Mouse (Mus musculus): ENCODE measurements around the gene Ikzf1. TPM values are rescaled to one million over a fixed set of nuclear protein-coding genes. Genes with fewer than 3 reads are reported as not detected.

Gene Ikzf1
- total RNA-seq, 1 experiment = 0.49 TPM

- in situ Hi-C loops (cut with MboI; ENCODE audit: low sequenced_read_pairs in 2 of 2, unreplicated experiment in 2 of 2) = no loop called here
- no peaks in the 10 kb centered on the region for H3K36me3 ChIP-seq (ENCODE audit: control insufficient read depth, insufficient read depth, low read length, poor library complexity, severe bottlenecking)
- DNase-seq (ENCODE audit: low read depth, low spot score) = no peak
- H3K9me3 ChIP-seq (ENCODE audit: control insufficient read depth, insufficient read depth, low read depth, low read length) = no peaks in the 10 kb centered on the region
- H3K9ac ChIP-seq (ENCODE audit: insufficient read depth, low read depth, low read length, poor library complexity, severe bottlenecking) = no peak overlapping the region
- no peaks in the 10 kb centered on the region; a peak in 1 of 4 replicates for H3K4me1 ChIP-seq (ENCODE audit: control insufficient read depth in 2 of 2, insufficient read depth in 2 of 2, low read length in 2 of 2, poor library complexity in 1 of 2)
- no peak for TF ChIP-seq HCFC1 (IDR thresholded peaks at IDR 0.05; ENCODE audit: borderline replicate concordance, insufficient read depth, low read length)
- TF ChIP-seq MAFK (IDR thresholded peaks at IDR 0.05; ENCODE audit: insufficient read depth, low read depth, low read length) = no peak
- TF ChIP-seq CHD2 (IDR thresholded peaks at IDR 0.05; ENCODE audit: low read depth, low read length) = no peak
- no peak for TF ChIP-seq ZNF384 (IDR thresholded peaks at IDR 0.05; ENCODE audit: low read depth, low read length)
- no peak for TF ChIP-seq ZC3H11A (IDR thresholded peaks at IDR 0.05; ENCODE audit: borderline replicate concordance, low read depth, low read length)
- no peak overlapping the region for H3K27ac ChIP-seq (ENCODE audit: insufficient read depth, low read depth, low read length, poor library complexity, severe bottlenecking)
- no peak overlapping the region for H3K4me3 ChIP-seq (ENCODE audit: insufficient read depth in 1 of 2, low read depth in 1 of 2, low read length in 2 of 2, poor library complexity in 1 of 2, severe bottlenecking in 1 of 2)
These were observed 6.0 kb downstream of the Ikzf1 start for GRCm38 (mm10) chr11:11690845-11691196.

DNA sequence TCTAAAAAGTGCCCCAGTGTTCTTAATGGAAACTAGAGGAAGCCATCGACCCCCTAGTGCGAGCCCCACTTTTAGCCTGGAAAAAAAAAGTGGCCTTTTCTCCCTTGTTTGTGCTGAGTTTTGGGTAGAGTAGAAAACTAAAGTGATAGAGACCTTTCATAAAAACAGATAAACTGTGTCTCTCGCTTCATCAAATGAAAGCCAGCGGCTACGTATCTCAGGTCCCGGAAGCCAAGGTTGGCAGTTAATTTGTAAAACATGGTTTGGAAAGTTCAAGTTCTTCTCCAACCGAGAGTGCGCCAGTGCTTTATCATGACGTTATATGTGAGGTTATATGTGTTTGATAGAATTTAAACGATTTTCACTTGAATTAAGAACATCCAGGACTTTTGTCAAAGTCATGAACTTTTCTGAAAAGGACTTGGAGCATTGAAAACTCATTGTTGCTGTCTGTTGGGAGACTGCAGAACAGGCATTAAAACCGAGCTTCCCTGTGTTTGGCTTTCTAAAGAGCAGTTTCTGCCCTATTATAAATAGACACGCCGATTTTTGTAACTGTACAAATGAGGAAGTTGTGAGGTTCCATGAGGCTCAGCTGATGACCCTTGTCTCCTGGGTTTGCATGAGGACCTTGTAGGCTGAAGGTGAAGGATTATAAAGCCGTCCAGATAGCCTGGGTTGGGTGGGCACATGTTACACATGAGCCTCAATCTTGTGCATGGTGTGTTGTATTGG, 6.7 kb downstream of the Ikzf1 start:
- TF ChIP-seq CHD2 (IDR thresholded peaks at IDR 0.05; ENCODE audit: low read depth, low read length) = no peak
- no peak for TF ChIP-seq ZNF384 (IDR thresholded peaks at IDR 0.05; ENCODE audit: low read depth, low read length)
- TF ChIP-seq HCFC1 (IDR thresholded peaks at IDR 0.05; ENCODE audit: borderline replicate concordance, insufficient read depth, low read length) = no peak
- TF ChIP-seq ZC3H11A (IDR thresholded peaks at IDR 0.05; ENCODE audit: borderline replicate concordance, low read depth, low read length) = no peak
- no peak for TF ChIP-seq MAFK (IDR thresholded peaks at IDR 0.05; ENCODE audit: insufficient read depth, low read depth, low read length)
- no peak overlapping the region for H3K4me3 ChIP-seq (ENCODE audit: insufficient read depth in 1 of 2, low read depth in 1 of 2, low read length in 2 of 2, poor library complexity in 1 of 2, severe bottlenecking in 1 of 2)
- no peak overlapping the region for H3K27ac ChIP-seq (ENCODE audit: insufficient read depth, low read depth, low read length, poor library complexity, severe bottlenecking)
- H3K9ac ChIP-seq (ENCODE audit: insufficient read depth, low read depth, low read length, poor library complexity, severe bottlenecking) = no peak overlapping the region
- no peaks in the 10 kb centered on the region for H3K9me3 ChIP-seq (ENCODE audit: control insufficient read depth, insufficient read depth, low read depth, low read length)
- no peaks in the 10 kb centered on the region; a peak in 1 of 4 replicates for H3K4me1 ChIP-seq (ENCODE audit: control insufficient read depth in 2 of 2, insufficient read depth in 2 of 2, low read length in 2 of 2, poor library complexity in 1 of 2)
- H3K36me3 ChIP-seq (ENCODE audit: control insufficient read depth, insufficient read depth, low read length, poor library complexity, severe bottlenecking) = no peaks in the 10 kb centered on the region
- no peak for DNase-seq (ENCODE audit: low read depth, low spot score)
- in situ Hi-C loops (cut with MboI; ENCODE audit: low sequenced_read_pairs in 2 of 2, unreplicated experiment in 2 of 2) = no loop called here

- Histone ChIP-seq H3K4me3 (ENCODE audit: insufficient read depth in 1 of 2, low read depth in 1 of 2, low read length in 2 of 2, poor library complexity in 1 of 2, severe bottlenecking in 1 of 2) (no peak overlapping the region), H3K27ac (ENCODE audit: insufficient read depth, low read depth, low read length, poor library complexity, severe bottlenecking) (no peak overlapping the region), H3K9ac (ENCODE audit: insufficient read depth, low read depth, low read length, poor library complexity, severe bottlenecking) (no peak overlapping the region), H3K9me3 (ENCODE audit: control insufficient read depth, insufficient read depth, low read depth, low read length) (no peaks in the 10 kb centered on the region), H3K36me3 (ENCODE audit: control insufficient read depth, insufficient read depth, low read length, poor library complexity, severe bottlenecking) (no peaks in the 10 kb centered on the region), H3K4me1 (ENCODE audit: control insufficient read depth in 2 of 2, insufficient read depth in 2 of 2, low read length in 2 of 2, poor library complexity in 1 of 2) (no peaks in the 10 kb centered on the region)
- TF ChIP-seq ZNF384 (IDR thresholded peaks at IDR 0.05; ENCODE audit: low read depth, low read length) = no peak
- TF ChIP-seq MAFK (IDR thresholded peaks at IDR 0.05; ENCODE audit: insufficient read depth, low read depth, low read length) = no peak
- in situ Hi-C loops (cut with MboI; ENCODE audit: low sequenced_read_pairs in 2 of 2, unreplicated experiment in 2 of 2) = no loop called here
- no peak for DNase-seq (ENCODE audit: low read depth, low spot score)
These were observed 7.9 kb downstream of the Ikzf1 start for GRCm38 (mm10) chr11:11692558-11693166.

DNA sequence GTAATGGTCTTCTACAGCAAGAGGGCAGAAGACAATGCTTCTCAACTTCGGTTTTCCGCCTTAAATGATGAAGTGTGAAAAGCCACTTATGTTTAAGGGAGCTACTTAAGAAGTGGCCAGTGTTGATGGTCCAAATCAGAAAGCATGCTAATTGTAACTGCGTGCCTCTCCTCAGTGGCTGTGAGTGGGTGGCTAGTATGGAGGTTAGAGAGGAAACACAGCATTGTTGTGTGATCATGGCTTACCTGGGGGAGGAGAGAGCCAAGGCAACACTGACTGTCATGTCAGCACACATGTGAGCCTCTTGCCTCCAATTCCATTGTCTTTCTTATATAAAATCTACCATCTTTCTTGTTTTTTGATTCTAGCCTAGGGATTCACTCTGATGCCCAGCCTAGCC, 8.6 kb downstream of the Ikzf1 start:
- in situ Hi-C loops (cut with MboI; ENCODE audit: low sequenced_read_pairs in 2 of 2, unreplicated experiment in 2 of 2) = no loop called here

More for the DNA sequence above, 8.6 kb downstream of the Ikzf1 start:
- Histone ChIP-seq H3K36me3 (ENCODE audit: control insufficient read depth, insufficient read depth, low read length, poor library complexity, severe bottlenecking) (no peaks in the 10 kb centered on the region), H3K4me3 (ENCODE audit: insufficient read depth in 1 of 2, low read depth in 1 of 2, low read length in 2 of 2, poor library complexity in 1 of 2, severe bottlenecking in 1 of 2) (no peak overlapping the region), H3K27ac (ENCODE audit: insufficient read depth, low read depth, low read length, poor library complexity, severe bottlenecking) (no peak overlapping the region), H3K9me3 (ENCODE audit: control insufficient read depth, insufficient read depth, low read depth, low read length) (no peaks in the 10 kb centered on the region), H3K9ac (ENCODE audit: insufficient read depth, low read depth, low read length, poor library complexity, severe bottlenecking) (no peak overlapping the region), H3K4me1 (ENCODE audit: control insufficient read depth in 2 of 2, insufficient read depth in 2 of 2, low read length in 2 of 2, poor library complexity in 1 of 2) (no peaks in the 10 kb centered on the region)
- DNase-seq (ENCODE audit: low read depth, low spot score) = no peak
- TF ChIP-seq CHD2 (IDR thresholded peaks at IDR 0.05; ENCODE audit: low read depth, low read length) (no peak), ZC3H11A (IDR thresholded peaks at IDR 0.05; ENCODE audit: borderline replicate concordance, low read depth, low read length) (no peak), HCFC1 (IDR thresholded peaks at IDR 0.05; ENCODE audit: borderline replicate concordance, insufficient read depth, low read length) (no peak), MAFK (IDR thresholded peaks at IDR 0.05; ENCODE audit: insufficient read depth, low read depth, low read length) (no peak), ZNF384 (IDR thresholded peaks at IDR 0.05; ENCODE audit: low read depth, low read length) (no peak)

All from ES-E14 (cell line).